Mouse (Mus musculus) intestine, postnatal 0 days (tissue): ENCODE results near the gene Zbtb42. TPM values are rescaled to one million over a fixed set of nuclear protein-coding genes. Genes with fewer than 3 reads are reported as not detected.
A peak's percentile ranks its signal among the peaks of the same experiment; 100 is the strongest.

Experiments
- ATAC-seq: fragments of 200-750 bp; cut with Nextera tagmentation; 2 replicates; pipeline ENCODE4 v1.8.0; 2017; ENCODE audit warnings: mild to moderate bottlenecking, moderate TSS enrichment, moderate library complexity
- H3K27ac ChIP-seq: fragments of 300-500 bp; sonication (generic); 2 replicates; pipeline ENCODE4 v1.5.1; 2014; ENCODE audit warnings: mild to moderate bottlenecking, low read depth, low read length, moderate library complexity
- H3K27me3 ChIP-seq: fragments of 300-500 bp; sonication (generic); replicated peaks from 2 replicates; pipeline ENCODE4 v1.6.1; 2014; ENCODE audit warnings: low read length, mixed read lengths; ENCODE audit not compliant: control insufficient read depth, insufficient read depth
- H3K36me3 ChIP-seq: fragments of 300-500 bp; sonication (generic); 2 replicates; pipeline ENCODE4 v1.6.1; 2014; ENCODE audit warnings: mild to moderate bottlenecking, moderate library complexity; ENCODE audit not compliant: control insufficient read depth, insufficient read depth
- H3K4me1 ChIP-seq: fragments of 300-500 bp; sonication (generic); replicated peaks from 2 replicates; pipeline ENCODE4 v1.6.1; 2014; ENCODE audit warnings: antibody characterized with exemption, low read length, mixed read lengths; ENCODE audit not compliant: control insufficient read depth, insufficient read depth
- H3K4me2 ChIP-seq: fragments of 300-500 bp; sonication (generic); replicated peaks from 2 replicates; pipeline ENCODE4 v1.6.1; 2014; ENCODE audit warnings: low read depth, mild to moderate bottlenecking, moderate library complexity
- H3K4me3 ChIP-seq: fragments of 300-500 bp; sonication (generic); 2 replicates; pipeline ENCODE4 v1.5.1; 2014; ENCODE audit warnings: low read depth, low read length
- H3K9ac ChIP-seq: fragments of 300-500 bp; sonication (generic); 2 replicates; pipeline ENCODE4 v1.6.1; 2014; ENCODE audit warnings: mild to moderate bottlenecking, low read depth, low read length
- H3K9me3 ChIP-seq: fragments of 300-500 bp; sonication (generic); 2 replicates; pipeline ENCODE4 v1.6.1; 2016; ENCODE audit warnings: mixed run types; ENCODE audit not compliant: control insufficient read depth
- CTCF ChIP-seq: sonication (generic); IDR thresholded peaks from 2 replicates; pipeline ENCODE4 v1.5.1; 2016; ENCODE audit warnings: low read depth, mild to moderate bottlenecking, control low read depth, antibody characterized with exemption, moderate library complexity
- WGBS: fragments of 180-500 bp; shearing (Covaris S2); extraction: QIAGEN DNeasy Blood & Tissue Kit; methylation state at CpG from one replicate; pipeline ENCODE4 v1.1.7; 2014; 5-methylcytosine and 5-hydroxymethylcytosine counted together
- polyA plus RNA-seq: library from polyadenylated mRNA; unstranded; fragments of >200 nt; fragmentation: Nextera tagmentation; extraction: Ambion mirVana; gene quantifications from 2 replicates; pipeline ENCODE4 v1.2.1, GENCODE M21; 2015

Gene Zbtb42
- polyA plus RNA-seq, 1 experiment from 2014 or later: 8.3 TPM

GRCm38 (mm10) chr12:112671891-112672290 is 6.7 kb upstream of the Zbtb42 start:
- peak overlapping the region; percentile 17; the same call in 1 of the 2 replicates for H3K9ac ChIP-seq
- WGBS: 47% methylated on average over 7 of the region's 7 CpGs
- TF ChIP-seq CTCF: peak; percentile 67
- no peak for ATAC-seq
- no peaks in the 10 kb centered on the region for H3K9me3 ChIP-seq
- peak overlapping the region; percentile 99 for H3K27ac ChIP-seq
- peak overlapping the region; percentile 86 for H3K4me2 ChIP-seq
- peaks cover 45% of the 10 kb centered on the region for H3K36me3 ChIP-seq
- H3K27me3 ChIP-seq: no peaks in the 10 kb centered on the region
- peak overlapping the region; percentile 95 for H3K4me3 ChIP-seq
- H3K4me1 ChIP-seq: peaks cover 18% of the 10 kb centered on the region

DNA sequence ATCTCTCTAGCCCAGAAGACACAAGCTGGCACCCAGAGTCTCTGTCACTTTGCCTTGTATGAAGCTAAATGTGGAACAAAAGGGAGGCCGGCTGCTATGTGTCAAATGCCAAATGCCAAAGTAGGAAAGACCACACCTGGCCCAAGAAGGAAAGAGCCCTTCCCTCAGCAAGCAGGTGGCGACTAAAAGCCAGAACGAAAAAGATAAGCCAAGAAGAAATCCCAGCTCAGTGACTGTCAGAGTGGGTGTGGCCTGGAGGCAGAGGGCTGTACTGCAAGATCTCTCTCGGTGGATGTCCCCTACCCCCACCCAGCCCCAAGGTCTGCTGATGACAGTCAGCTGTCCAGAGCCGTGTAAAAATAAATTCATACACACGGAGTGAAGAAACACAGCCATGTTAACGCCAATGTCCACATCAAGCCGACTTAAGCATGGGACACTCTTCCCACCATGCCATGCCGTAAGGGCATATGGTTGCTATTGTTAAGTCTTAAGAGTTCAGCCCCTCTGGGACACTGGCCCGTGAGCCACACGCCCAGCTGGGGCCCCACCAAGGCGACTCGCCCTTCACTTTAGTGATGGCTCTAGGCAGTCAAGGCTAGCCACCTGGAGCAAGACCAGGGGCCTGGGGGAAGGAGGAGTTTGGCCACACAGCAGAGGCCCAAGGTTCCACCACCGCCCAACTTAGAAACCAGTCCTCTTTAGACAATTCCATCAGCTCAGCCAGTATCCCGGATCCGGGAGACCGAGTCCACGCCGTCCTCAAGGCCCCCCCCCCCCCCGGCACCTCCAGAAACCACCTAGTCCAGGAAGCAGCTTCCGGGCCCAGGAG is 5.7 kb upstream of the Zbtb42 start:
- TF ChIP-seq CTCF: peak; percentile 47
- no peaks in the 10 kb centered on the region for H3K27me3 ChIP-seq
- H3K4me3 ChIP-seq: peak overlapping the region; percentile 95
- ATAC-seq: peak; percentile 17
- peak overlapping the region; percentile 99 for H3K27ac ChIP-seq
- H3K9ac ChIP-seq: peak overlapping the region; percentile 98
- peaks cover 18% of the 10 kb centered on the region for H3K4me1 ChIP-seq
- peak overlapping the region; percentile 86 for H3K4me2 ChIP-seq
- WGBS: 2% methylated on average over 17 of the region's 21 CpGs
- H3K9me3 ChIP-seq: no peaks in the 10 kb centered on the region
- peaks cover 35% of the 10 kb centered on the region for H3K36me3 ChIP-seq

- peak; percentile 34; the same call in 1 of the 2 replicates for ATAC-seq
- Histone ChIP-seq H3K27ac (peak overlapping the region; percentile 99), H3K9me3 (no peaks in the 10 kb centered on the region), H3K4me3 (peak overlapping the region; percentile 95), H3K4me1 (peaks cover 18% of the 10 kb centered on the region), H3K4me2 (peak overlapping the region; percentile 86), H3K36me3 (peaks cover 28% of the 10 kb centered on the region), H3K9ac (peak overlapping the region; percentile 98), H3K27me3 (no peaks in the 10 kb centered on the region)
- no peak for TF ChIP-seq CTCF
- whole genome bisulfite sequencing: under 1% methylated on average over 65 of the region's 68 CpGs
These were observed 5.0 kb upstream of the Zbtb42 start for GRCm38 (mm10) chr12:112673576-112674091.

GRCm38 (mm10) chr12:112674132-112675011 is 4.3 kb upstream of the Zbtb42 start, which contains the start of gene Akt1:
Gene Akt1 (minus strand): TSS chr12:112674884.
- Histone ChIP-seq H3K27ac (peak within 1 kb of the TSS; percentile 99), H3K27me3 (no peaks in the 10 kb centered on the region), H3K4me1 (peaks cover 17% of the 10 kb centered on the region), H3K4me2 (peak within 1 kb of the TSS; percentile 86), H3K36me3 (peaks cover 21% of the 10 kb centered on the region; the same call in 1 of the 2 replicates), H3K4me3 (peak within 1 kb of the TSS; percentile 95), H3K9me3 (no peaks in the 10 kb centered on the region), H3K9ac (peak within 1 kb of the TSS; percentile 98)
- TF ChIP-seq CTCF: no peak
- WGBS: under 1% methylated on average over 43 of the region's 70 CpGs
- ATAC-seq: peak; percentile 43

GRCm38 (mm10) chr12:112675245-112676035 is 3.2 kb upstream of the Zbtb42 start:
- 16% methylated on average over 18 of the region's 18 CpGs for WGBS
- Histone ChIP-seq H3K4me1 (peaks cover 16% of the 10 kb centered on the region), H3K9me3 (no peaks in the 10 kb centered on the region), H3K4me3 (peak overlapping the region; percentile 95), H3K9ac (0 out of 2 replicates have a peak overlapping the region, but pooled peaks have one; percentile 98), H3K4me2 (peak overlapping the region; percentile 86), H3K27ac (peak overlapping the region; percentile 99), H3K27me3 (no peaks in the 10 kb centered on the region), H3K36me3 (peaks cover 15% of the 10 kb centered on the region)
- peak; percentile 15 for ATAC-seq
- TF ChIP-seq CTCF: peak; percentile 95
